Mouse (Mus musculus) ES-E14 (cell line): ENCODE measurements around the gene Trim3. TPM values are rescaled to one million over a fixed set of nuclear protein-coding genes. Genes with fewer than 3 reads are reported as not detected.

ENCODE experiments used
- DNase-seq: peaks from one replicate; pipeline ENCODE4 v3.0.0-alpha.2; 2013; ENCODE audit warnings: low read depth, low spot score
- H3K27ac ChIP-seq: 2 replicates; pipeline ENCODE4 v1.5.1; 2012; ENCODE audit warnings: low read depth, mild to moderate bottlenecking, low read length, moderate library complexity, mixed read lengths; ENCODE audit not compliant: poor library complexity, insufficient read depth, severe bottlenecking
- H3K36me3 ChIP-seq: 2 replicates; pipeline ENCODE4 v1.6.1; 2012; ENCODE audit warnings: mild to moderate bottlenecking, low read length, moderate library complexity, mixed read lengths; ENCODE audit not compliant: control insufficient read depth, poor library complexity, insufficient read depth, severe bottlenecking
- H3K4me1 ChIP-seq, 2 experiments: fragments of 150-350 bp in 1 of 2; sonication (generic) in 1 of 2; 2 replicates each; pipeline ENCODE4 v1.6.1; 2012; ENCODE audit warnings: low read length in 2 of 2, mild to moderate bottlenecking in 1 of 2, mixed read lengths in 1 of 2; ENCODE audit not compliant: control insufficient read depth in 2 of 2, insufficient read depth in 2 of 2, poor library complexity in 1 of 2
- H3K4me3 ChIP-seq, 2 experiments: fragments of 150-350 bp in 1 of 2; sonication (generic) in 1 of 2; 2 replicates each; pipeline ENCODE4 v1.5.1; 2012; ENCODE audit warnings: low read length in 2 of 2, low read depth in 1 of 2, mild to moderate bottlenecking in 1 of 2, mixed read lengths in 1 of 2; ENCODE audit not compliant: insufficient read depth in 1 of 2, poor library complexity in 1 of 2, severe bottlenecking in 1 of 2
- H3K9ac ChIP-seq: 2 replicates; pipeline ENCODE4 v1.6.1; 2012; ENCODE audit warnings: low read depth, mild to moderate bottlenecking, low read length, mixed read lengths; ENCODE audit not compliant: poor library complexity, insufficient read depth, severe bottlenecking
- H3K9me3 ChIP-seq: fragments of 150-350 bp; sonication (generic); 2 replicates; pipeline ENCODE4 v1.6.1; 2012; ENCODE audit warnings: low read depth, mild to moderate bottlenecking, low read length; ENCODE audit not compliant: control insufficient read depth, insufficient read depth
- CHD2 ChIP-seq: IDR thresholded peaks from 2 replicates; pipeline ENCODE4 v1.6.1; 2014; ENCODE audit warnings: mild to moderate bottlenecking, low read depth, low read length, inconsistent platforms
- HCFC1 ChIP-seq: IDR thresholded peaks from 2 replicates; pipeline ENCODE4 v1.6.1; 2012; ENCODE audit warnings: low read length, inconsistent platforms, borderline replicate concordance; ENCODE audit not compliant: insufficient read depth
- MAFK ChIP-seq: IDR thresholded peaks from 2 replicates; pipeline ENCODE4 v1.6.1; 2014; ENCODE audit warnings: mild to moderate bottlenecking, low read depth, low read length, inconsistent platforms; ENCODE audit not compliant: insufficient read depth
- ZC3H11A ChIP-seq: IDR thresholded peaks from 2 replicates; pipeline ENCODE4 v1.6.1; 2012; ENCODE audit warnings: low read depth, mild to moderate bottlenecking, inconsistent platforms, low read length, borderline replicate concordance
- ZNF384 ChIP-seq: IDR thresholded peaks from 2 replicates; pipeline ENCODE4 v1.6.1; 2012; ENCODE audit warnings: low read depth, low read length, inconsistent platforms
- in situ Hi-C, 2 experiments: fragments of 600-800 bp; cut with MboI; formaldehyde crosslinking; loops; one replicate each; pipeline ENCODE4 v1.15.1; 2025; ENCODE audit warnings: low sequenced_read_pairs in 2 of 2, inconsistent platforms in 1 of 2; ENCODE audit not compliant: unreplicated experiment in 2 of 2
- total RNA-seq: library from RNA; depleted of rRNA; stranded (reverse); fragments of 300-350 nt; gene quantifications from 2 replicates; pipeline ENCODE4 v1.2.3, GENCODE M21; 2012

Gene Trim3
- total RNA-seq, 1 experiment: 28.5 TPM

- Histone ChIP-seq H3K27ac (no peak overlapping the region), H3K9me3 (no peaks in the 10 kb centered on the region), H3K4me1 (no peaks in the 10 kb centered on the region; a peak in 1 of 4 replicates), H3K36me3 (peaks cover 2% of the 10 kb centered on the region; the same call in 1 of the 2 replicates), H3K9ac (no peak overlapping the region), H3K4me3 (no peak overlapping the region)
- in situ Hi-C loops: no loop called here
- no peak for DNase-seq
- TF ChIP-seq ZNF384 (no peak), ZC3H11A (no peak), HCFC1 (no peak), CHD2 (no peak), MAFK (no peak)
Measured at GRCm38 (mm10) chr7:105576166-105576748, 57.1 kb downstream of the Trim3 start.

GRCm38 (mm10) chr7:105574537-105574936 is 58.8 kb downstream of the Trim3 start:
- Histone ChIP-seq H3K9ac (no peak overlapping the region), H3K4me3 (no peak overlapping the region), H3K36me3 (peaks cover 2% of the 10 kb centered on the region; the same call in 1 of the 2 replicates), H3K9me3 (no peaks in the 10 kb centered on the region), H3K27ac (no peak overlapping the region), H3K4me1 (no peaks in the 10 kb centered on the region)
- in situ Hi-C loops: no loop called here
- TF ChIP-seq CHD2: no peak
- TF ChIP-seq ZNF384: no peak
- TF ChIP-seq ZC3H11A: no peak
- TF ChIP-seq HCFC1: no peak
- no peak for TF ChIP-seq MAFK
- no peak for DNase-seq

- Histone ChIP-seq H3K4me1 (peaks cover 0 to 7% of the 10 kb centered on the region in 2 experiments; a peak in 1 of 4 replicates), H3K9me3 (no peaks in the 10 kb centered on the region), H3K36me3 (peaks cover 2% of the 10 kb centered on the region; the same call in 1 of the 2 replicates), H3K4me3 (no peak overlapping the region), H3K27ac (no peak overlapping the region), H3K9ac (no peak overlapping the region)
- TF ChIP-seq ZNF384: no peak
- no peak for TF ChIP-seq HCFC1
- no peak for TF ChIP-seq MAFK
- no peak for TF ChIP-seq ZC3H11A
- TF ChIP-seq CHD2: no peak
- in situ Hi-C loops: no loop called here
- DNase-seq: no peak
Measured at GRCm38 (mm10) chr7:105572949-105573348, 60.4 kb downstream of the Trim3 start.

- Histone ChIP-seq H3K36me3 (peaks cover 2% of the 10 kb centered on the region; the same call in 1 of the 2 replicates), H3K9ac (no peak overlapping the region), H3K4me1 (peaks cover 0 to 7% of the 10 kb centered on the region in 2 experiments; a peak in 1 of 4 replicates), H3K4me3 (no peak overlapping the region), H3K27ac (no peak overlapping the region), H3K9me3 (no peaks in the 10 kb centered on the region)
- TF ChIP-seq ZNF384: no peak
- no peak for DNase-seq
- in situ Hi-C loops: no loop called here
Measured at GRCm38 (mm10) chr7:105570756-105571155, 62.6 kb downstream of the Trim3 start.
